ENCODE assay signal across 7 mouse cellular contexts in the genomic region with DNA sequence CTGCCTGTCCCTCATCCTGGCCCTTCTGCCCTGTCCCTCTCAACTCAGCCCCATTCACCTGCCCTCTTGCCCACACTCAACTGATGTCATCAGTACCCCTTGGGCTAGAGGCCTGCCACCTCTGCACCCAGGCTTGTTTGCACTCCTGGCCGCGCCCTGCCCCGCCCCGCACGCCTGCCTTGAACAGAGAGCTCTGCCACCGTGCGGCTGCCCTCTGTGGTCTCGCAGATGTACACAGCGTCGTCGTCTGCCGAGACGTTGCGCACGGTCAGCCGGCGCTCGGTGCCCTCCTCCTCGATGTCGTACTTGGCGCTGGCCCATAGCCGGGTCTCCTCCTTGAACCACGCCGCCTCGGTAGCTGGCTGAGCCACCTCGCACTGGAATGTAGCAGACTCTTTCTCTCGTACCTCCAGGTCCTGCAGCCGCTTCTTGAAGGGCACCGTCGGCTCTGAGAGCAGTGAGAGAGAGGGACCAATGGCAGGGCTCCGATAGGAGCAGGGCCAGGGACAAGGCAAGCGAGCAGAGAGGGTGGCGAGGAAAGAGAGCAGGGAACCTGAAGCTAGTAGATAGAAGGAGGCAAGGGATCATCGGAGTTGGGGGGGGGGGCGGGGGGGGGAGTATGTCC. TPM values are rescaled to one million over a fixed set of nuclear protein-coding genes. Genes with fewer than 3 reads are reported as not detected.
DNase-seq lines count a peak whose midpoint lies in the region; ATAC-seq and TF ChIP-seq lines count a peak whose summit lies in the region.

No protein-coding gene starts in this region.

- intact Hi-C loops in heart, postnatal 14 days (cut with DNase I) = no loop called here

- peak overlapping the region; percentile 30 for H3K4me2 ChIP-seq in lung, postnatal 0 days (replicated peaks; ENCODE audit: low read depth, low read length)
- H3K4me2 ChIP-seq in stomach, embryonic 15.5 days = peak overlapping the region; percentile 43

- no peaks in the 10 kb centered on the region for H3K9me3 ChIP-seq in lung, postnatal 0 days (ENCODE audit: low read length)
- H3K9me3 ChIP-seq in stomach, embryonic 15.5 days = no peaks in the 10 kb centered on the region

- peak; percentile 21 for DNase-seq in urinary bladder, postnatal 25 days (ENCODE audit: low spot score)
- no peak for DNase-seq in urinary bladder, postnatal 4 days (ENCODE audit: low spot score in 2 of 2)
- peak; percentile 19 to 20 for DNase-seq in heart, postnatal 14 days
- DNase-seq in lung, postnatal 0 days (ENCODE audit: low spot score) = peak; percentile 57
- DNase-seq in layer of hippocampus, adult 8-10 months (ENCODE audit: low spot score in 2 of 2) = no peak
- DNase-seq in testis, postnatal 10 days (ENCODE audit: low spot score) = no peak

- H3K27ac ChIP-seq in lung, postnatal 0 days (ENCODE audit: low read length) = no peak overlapping the region
- H3K27ac ChIP-seq in stomach, embryonic 15.5 days = no peak overlapping the region

- H3K9ac ChIP-seq in lung, postnatal 0 days (replicated peaks; ENCODE audit: low read depth) = no peak overlapping the region
- H3K9ac ChIP-seq in stomach, embryonic 15.5 days = no peak overlapping the region

- WGBS in lung, postnatal 0 days = 4% methylated on average over 34 of the region's 35 CpGs
- 6% methylated on average over 35 of the region's 35 CpGs for WGBS in stomach, embryonic 15.5 days

- H3K27me3 ChIP-seq in lung, postnatal 0 days (replicated peaks; ENCODE audit: insufficient read depth, low read length) = peaks cover 34% of the 10 kb centered on the region
- peaks cover 54% of the 10 kb centered on the region for H3K27me3 ChIP-seq in stomach, embryonic 15.5 days (replicated peaks)

- TF ChIP-seq EP300 in lung, postnatal 0 days (IDR thresholded peaks at IDR 0.05) = no peak

- no peak overlapping the region for H3K4me3 ChIP-seq in lung, postnatal 0 days (ENCODE audit: low read depth, low read length)
- H3K4me3 ChIP-seq in stomach, embryonic 15.5 days (replicated peaks) = peak overlapping the region; percentile 5

- ATAC-seq in lung, postnatal 0 days = peak; percentile 80
- peak; percentile 40; the same call in 1 of the 2 replicates for ATAC-seq in stomach, embryonic 15.5 days (ENCODE audit: insufficient read depth, low FRiP score, low read depth)

- peak; percentile 31 for TF ChIP-seq CTCF in lung, postnatal 0 days (IDR thresholded peaks at IDR 0.05)

- no peaks in the 10 kb centered on the region; the same call in 1 of the 2 replicates for H3K4me1 ChIP-seq in lung, postnatal 0 days (ENCODE audit: insufficient read depth, low read depth, low read length)
- peaks cover 7% of the 10 kb centered on the region; the same call in 1 of the 2 replicates for H3K4me1 ChIP-seq in stomach, embryonic 15.5 days

- H3K36me3 ChIP-seq in lung, postnatal 0 days (ENCODE audit: insufficient read depth, low read length) = no peaks in the 10 kb centered on the region
- no peaks in the 10 kb centered on the region for H3K36me3 ChIP-seq in stomach, embryonic 15.5 days

RNA-seq across cellular contexts. Expression of gene Obscn, which starts 1.7 kb away (rescaled TPM):
- total RNA-seq in heart, postnatal 14 days (2021) = 100 to 1,000 TPM; 506 to 513 TPM
- 0.92 and 1.5 TPM in 2 replicates for polyA plus RNA-seq in lung, postnatal 0 days (2015; fragmentation: Nextera tagmentation; extraction: Ambion mirVana)
- polyA plus RNA-seq in stomach, embryonic 15.5 days (2015; fragmentation: Nextera tagmentation; extraction: Ambion mirVana) = 0.73 and 0.80 TPM in 2 replicates
- 1 to 10 TPM; 1.2 to 1.9 (median 1.5) TPM for total RNA-seq in layer of hippocampus, adult 8-10 months (2022)

RNA-seq across cellular contexts. Expression of gene Iba57, which starts 29.1 kb away (rescaled TPM):
- 10 to 100 TPM; 14.7 to 17.7 TPM for total RNA-seq in heart, postnatal 14 days (2021)
- polyA plus RNA-seq in lung, postnatal 0 days (2015; fragmentation: Nextera tagmentation; extraction: Ambion mirVana) = 3.1 and 3.9 TPM in 2 replicates
- polyA plus RNA-seq in stomach, embryonic 15.5 days (2015; fragmentation: Nextera tagmentation; extraction: Ambion mirVana) = 6.2 and 7.7 TPM in 2 replicates
- total RNA-seq in layer of hippocampus, adult 8-10 months (2022) = 10 to 100 TPM in 1 of 4 experiments, 1 to 10 TPM in 3; 5.9 to 10.2 (median 7.3) TPM

RNA-seq across cellular contexts. Expression of gene Gjc2, which starts 48.5 kb away (rescaled TPM):
- total RNA-seq in heart, postnatal 14 days (2021) = 1 to 10 TPM; 1.1 TPM
- polyA plus RNA-seq in lung, postnatal 0 days (2015; fragmentation: Nextera tagmentation; extraction: Ambion mirVana) = 1.8 and 2.5 TPM in 2 replicates
- 1.2 and 1.7 TPM in 2 replicates for polyA plus RNA-seq in stomach, embryonic 15.5 days (2015; fragmentation: Nextera tagmentation; extraction: Ambion mirVana)
- 10 to 100 TPM; 11.8 to 15.9 (median 12.5) TPM for total RNA-seq in layer of hippocampus, adult 8-10 months (2022)

RNA-seq across cellular contexts. Expression of gene Guk1, which starts 57.5 kb away (rescaled TPM):
- total RNA-seq in heart, postnatal 14 days (2021) = 10 to 100 TPM; 79.4 to 83.8 TPM
- polyA plus RNA-seq in lung, postnatal 0 days (2015; fragmentation: Nextera tagmentation; extraction: Ambion mirVana) = 151 and 168 TPM in 2 replicates
- 115 and 121 TPM in 2 replicates for polyA plus RNA-seq in stomach, embryonic 15.5 days (2015; fragmentation: Nextera tagmentation; extraction: Ambion mirVana)
- total RNA-seq in layer of hippocampus, adult 8-10 months (2022) = 100 to 1,000 TPM; 135 to 149 (median 141) TPM

Comparison
In these comparisons a context has a peak if more than half of its experiments do, and no peak if none do; other contexts are left out.
1. DNase-seq: peak in urinary bladder, postnatal 25 days (single experiment), heart, postnatal 14 days (2 of 2) and lung, postnatal 0 days (single experiment); none in urinary bladder, postnatal 4 days (0 of 2), layer of hippocampus, adult 8-10 months (0 of 2) and testis, postnatal 10 days (single experiment).
2. RNA of gene Obscn, which starts 1.7 kb away (total RNA-seq): 506 to 513 TPM in heart, postnatal 14 days; 1.2 to 1.9 TPM in layer of hippocampus, adult 8-10 months; every median in the first group is over 100 times any median in the second.
3. RNA of gene Gjc2, which starts 48.5 kb away (total RNA-seq): 11.8 to 15.9 TPM in layer of hippocampus, adult 8-10 months; 1.1 TPM in heart, postnatal 14 days; every median in the first group is over 4 times any median in the second.